Mouse (Mus musculus): ENCODE data around the gene Ankrd42.
A peak's percentile ranks its signal among the peaks of the same experiment; 100 is the strongest.

The Ankrd42 gene

GRCm38 (mm10) chr7:92637021-92637625, at the start of gene Ankrd42:
Ankrd42 (minus strand) TSS chr7:92637142.
- peak; percentile 86 to 93 for DNase-seq (ENCODE audit: low spot score in 2 of 2)

GRCm38 (mm10) chr7:92677346-92677745, 40.4 kb upstream of the Ankrd42 start:
- DNase-seq (ENCODE audit: low spot score in 2 of 2) = no peak

- DNase-seq (ENCODE audit: low spot score in 2 of 2) = no peak
These were observed 38.2 kb upstream of the Ankrd42 start for GRCm38 (mm10) chr7:92675131-92675530.

GRCm38 (mm10) chr7:92669507-92670471, 32.8 kb upstream of the Ankrd42 start, which contains the start of gene Pcf11:
Pcf11 (minus strand) TSS chr7:92669934.
- DNase-seq (ENCODE audit: low spot score in 2 of 2) = peak; percentile 97 to 99

- DNase-seq (ENCODE audit: low spot score in 2 of 2) = peak; percentile 63 to 66
These were observed 32.0 kb upstream of the Ankrd42 start for GRCm38 (mm10) chr7:92668791-92669506.

- no peak for DNase-seq (ENCODE audit: low spot score in 2 of 2)
These were observed 29.4 kb upstream of the Ankrd42 start for GRCm38 (mm10) chr7:92666274-92666820.

GRCm38 (mm10) chr7:92658050-92658449, 21.1 kb upstream of the Ankrd42 start:
- DNase-seq (ENCODE audit: low spot score in 2 of 2) = no peak

- no peak for DNase-seq (ENCODE audit: low spot score in 2 of 2)
These were observed 19.4 kb upstream of the Ankrd42 start for GRCm38 (mm10) chr7:92656386-92656785.

GRCm38 (mm10) chr7:92653329-92653728, 16.4 kb upstream of the Ankrd42 start:
- DNase-seq (ENCODE audit: low spot score in 2 of 2) = no peak

- no peak for DNase-seq (ENCODE audit: low spot score in 2 of 2)
These were observed 10.8 kb upstream of the Ankrd42 start for GRCm38 (mm10) chr7:92647790-92648189.

- no peak for DNase-seq (ENCODE audit: low spot score in 2 of 2)
These were observed 5.4 kb upstream of the Ankrd42 start for GRCm38 (mm10) chr7:92642358-92642757.

- DNase-seq (ENCODE audit: low spot score in 2 of 2) = no peak
These were observed 1.1 kb upstream of the Ankrd42 start for GRCm38 (mm10) chr7:92638050-92638449.

- DNase-seq (ENCODE audit: low spot score in 2 of 2) = no peak
These were observed 489 bp downstream of the Ankrd42 start for GRCm38 (mm10) chr7:92636295-92637011.

- no peak for DNase-seq (ENCODE audit: low spot score in 2 of 2)
These were observed 6.8 kb downstream of the Ankrd42 start for GRCm38 (mm10) chr7:92630167-92630566.

- DNase-seq (ENCODE audit: low spot score in 2 of 2) = no peak
These were observed 12.5 kb downstream of the Ankrd42 start for GRCm38 (mm10) chr7:92624488-92624887.

- DNase-seq (ENCODE audit: low spot score in 2 of 2) = no peak
These were observed 26.1 kb downstream of the Ankrd42 start for GRCm38 (mm10) chr7:92610830-92611229.

GRCm38 (mm10) chr7:92604961-92605360, 32.0 kb downstream of the Ankrd42 start:
- DNase-seq (ENCODE audit: low spot score in 2 of 2) = no peak

GRCm38 (mm10) chr7:92590842-92591241, 46.1 kb downstream of the Ankrd42 start:
- no peak for DNase-seq (ENCODE audit: low spot score in 2 of 2)

- no peak for DNase-seq (ENCODE audit: low spot score in 2 of 2)
These were observed 47.0 kb downstream of the Ankrd42 start for GRCm38 (mm10) chr7:92589986-92590385.

- DNase-seq (ENCODE audit: low spot score in 2 of 2) = no peak
These were observed 53.4 kb downstream of the Ankrd42 start for GRCm38 (mm10) chr7:92583567-92583966.

Data from heart, adult 9 months (tissue).